Mouse (Mus musculus) CH12.LX (cell line): Measurements from ENCODE around the gene Fer. TPM values are rescaled to one million over a fixed set of nuclear protein-coding genes. Genes with fewer than 3 reads are reported as not detected.

Experiments
- DNase-seq: peaks from one replicate; pipeline ENCODE4 v3.0.0-alpha.2; 2013; ENCODE audit errors: extremely low read depth
- H3K27ac ChIP-seq: 2 replicates; pipeline ENCODE4 v1.5.1; 2012; ENCODE audit warnings: low read depth, mild to moderate bottlenecking, control low read depth, moderate library complexity; ENCODE audit not compliant: insufficient read depth
- H3K27me3 ChIP-seq: replicated peaks from 2 replicates; pipeline ENCODE3; 2012; ENCODE audit warnings: inconsistent platforms
- H3K36me3 ChIP-seq, 2 experiments: replicated peaks in 1 of 2; 2 replicates each; pipeline versions ENCODE3 to v1.6.1; 2012; ENCODE audit warnings: inconsistent platforms in 1 of 2, low read length in 1 of 2, mild to moderate bottlenecking in 1 of 2, mixed read lengths in 1 of 2, moderate library complexity in 1 of 2; ENCODE audit not compliant: control insufficient read depth in 1 of 2, insufficient read depth in 1 of 2
- H3K4me1 ChIP-seq, 2 experiments: 2 replicates each; pipeline ENCODE4 v1.6.1; 2012; ENCODE audit warnings: inconsistent platforms in 1 of 2, moderate library complexity in 1 of 2; ENCODE audit not compliant: insufficient read depth in 2 of 2, control insufficient read depth in 1 of 2
- H3K4me2 ChIP-seq: 2 replicates; pipeline ENCODE4 v1.6.1; 2012; ENCODE audit warnings: low read depth, mild to moderate bottlenecking, control low read depth; ENCODE audit not compliant: poor library complexity, insufficient read depth, severe bottlenecking
- H3K4me3 ChIP-seq, 3 experiments: fragments of 150-350 bp in 1 of 3; sonication (generic) in 1 of 3; replicated peaks in 1 of 3; 2 replicates each; pipeline versions ENCODE3 to v1.5.1; 2011 to 2012; ENCODE audit warnings: low read depth in 2 of 3, low read length in 2 of 3, mild to moderate bottlenecking in 2 of 3, moderate library complexity in 2 of 3, control low read depth in 1 of 3, improper control_type of control experiment in 1 of 3, inconsistent platforms in 1 of 3, mixed read lengths in 1 of 3; ENCODE audit not compliant: poor library complexity in 1 of 3
- H3K79me2 ChIP-seq: replicated peaks from 2 replicates; pipeline ENCODE4 v1.6.1; 2012; ENCODE audit warnings: mild to moderate bottlenecking, moderate library complexity; ENCODE audit not compliant: control insufficient read depth, poor library complexity, insufficient read depth, severe bottlenecking; ENCODE audit errors: extremely low read depth
- H3K9ac ChIP-seq: 2 replicates; pipeline ENCODE4 v1.6.1; 2012; ENCODE audit warnings: low read depth, mild to moderate bottlenecking, control low read depth, moderate library complexity; ENCODE audit not compliant: insufficient read depth
- H3K9me3 ChIP-seq: replicated peaks from 2 replicates; pipeline ENCODE3; 2012; ENCODE audit warnings: low read length, inconsistent platforms, mixed read lengths
- CHD1 ChIP-seq: IDR thresholded peaks from 2 replicates; pipeline ENCODE4 v1.6.1; 2012; ENCODE audit warnings: low read depth, low read length, improper control_type of control experiment, inconsistent platforms
- CTCF ChIP-seq, 2 experiments: IDR thresholded peaks in 1 of 2; conservative IDR thresholded peaks in 1 of 2; 2 replicates each; pipeline ENCODE4 v1.5.1; 2011 to 2012; ENCODE audit warnings: low read depth in 2 of 2, low read length in 2 of 2, improper control_type of control experiment in 1 of 2, inconsistent platforms in 1 of 2, mild to moderate bottlenecking in 1 of 2, moderate library complexity in 1 of 2
- E2F4 ChIP-seq: IDR thresholded peaks from 2 replicates; pipeline ENCODE4 v1.6.1; 2011; ENCODE audit warnings: low read depth, low read length, improper control_type of control experiment; ENCODE audit not compliant: insufficient replicate concordance
- ETS1 ChIP-seq: conservative IDR thresholded peaks from 2 replicates; pipeline ENCODE4 v1.6.1; 2012; ENCODE audit warnings: low read depth, mild to moderate bottlenecking, inconsistent platforms, low read length, improper control_type of control experiment, moderate library complexity
- GABPA ChIP-seq: IDR thresholded peaks from 2 replicates; pipeline ENCODE4 v1.6.1; 2012; ENCODE audit warnings: low read depth, low read length, improper control_type of control experiment, inconsistent platforms; ENCODE audit not compliant: insufficient replicate concordance
- HCFC1 ChIP-seq: IDR thresholded peaks from 2 replicates; pipeline ENCODE4 v1.6.1; 2012; ENCODE audit warnings: low read depth, mild to moderate bottlenecking, inconsistent platforms, low read length, improper control_type of control experiment
- IRF4 ChIP-seq: IDR thresholded peaks from 2 replicates; pipeline ENCODE4 v1.6.1; 2014; ENCODE audit warnings: low read depth, mild to moderate bottlenecking, inconsistent platforms, low read length, improper control_type of control experiment
- JUN ChIP-seq: IDR thresholded peaks from 2 replicates; pipeline ENCODE4 v1.6.1; 2011; ENCODE audit warnings: low read depth, mild to moderate bottlenecking, low read length, improper control_type of control experiment, moderate library complexity; ENCODE audit not compliant: insufficient read depth
- JUND ChIP-seq: conservative IDR thresholded peaks from 2 replicates; pipeline ENCODE4 v1.6.1; 2011; ENCODE audit warnings: low read depth, low read length, improper control_type of control experiment
- MAFK ChIP-seq: IDR thresholded peaks from 2 replicates; pipeline ENCODE4 v1.6.1; 2011; ENCODE audit warnings: low read length, improper control_type of control experiment; ENCODE audit not compliant: insufficient replicate concordance
- MAZ ChIP-seq: IDR thresholded peaks from 2 replicates; pipeline ENCODE4 v1.6.1; 2012; ENCODE audit warnings: low read depth, mild to moderate bottlenecking, inconsistent platforms, low read length, improper control_type of control experiment, moderate library complexity
- MEF2A ChIP-seq: IDR thresholded peaks from 2 replicates; pipeline ENCODE4 v1.6.1; 2014; ENCODE audit warnings: low read depth, mild to moderate bottlenecking, inconsistent platforms, low read length, improper control_type of control experiment, borderline replicate concordance
- NELFE ChIP-seq: IDR thresholded peaks from 2 replicates; pipeline ENCODE4 v1.6.1; 2011; ENCODE audit warnings: low read depth, low read length, improper control_type of control experiment
- PAX5 ChIP-seq: IDR thresholded peaks from 2 replicates; pipeline ENCODE4 v1.6.1; 2012; ENCODE audit warnings: low read length, inconsistent platforms, mixed read lengths
- POLR2A ChIP-seq: IDR thresholded peaks from 2 replicates; pipeline ENCODE4 v1.6.1; 2011; ENCODE audit warnings: low read depth, mild to moderate bottlenecking, improper control_type of control experiment, low read length
- POLR2AphosphoS2 ChIP-seq: IDR thresholded peaks from 2 replicates; pipeline ENCODE4 v1.6.1; 2011; ENCODE audit warnings: low read depth, low read length, improper control_type of control experiment
- RCOR1 ChIP-seq: conservative IDR thresholded peaks from 2 replicates; pipeline ENCODE4 v1.6.1; 2012; ENCODE audit warnings: low read depth, mild to moderate bottlenecking, inconsistent platforms, low read length, improper control_type of control experiment
- SIN3A ChIP-seq: IDR thresholded peaks from 2 replicates; pipeline ENCODE4 v1.6.1; 2012; ENCODE audit warnings: low read length, improper control_type of control experiment, inconsistent platforms
- TBP ChIP-seq: conservative IDR thresholded peaks from 2 replicates; pipeline ENCODE4 v1.6.1; 2011; ENCODE audit warnings: low read depth, low read length, improper control_type of control experiment
- UBTF ChIP-seq: IDR thresholded peaks from 2 replicates; pipeline ENCODE4 v1.6.1; 2012; ENCODE audit warnings: low read depth, mild to moderate bottlenecking, inconsistent platforms, low read length, improper control_type of control experiment, moderate library complexity
- USF1 ChIP-seq: IDR thresholded peaks from 2 replicates; pipeline ENCODE4 v1.6.1; 2014; ENCODE audit warnings: low read depth, mild to moderate bottlenecking, inconsistent platforms, low read length, improper control_type of control experiment
- USF2 ChIP-seq: conservative IDR thresholded peaks from 2 replicates; pipeline ENCODE4 v1.6.1; 2011; ENCODE audit warnings: low read depth, low read length, improper control_type of control experiment
- ZC3H11A ChIP-seq: IDR thresholded peaks from 2 replicates; pipeline ENCODE4 v1.6.1; 2012; ENCODE audit warnings: low read depth, mild to moderate bottlenecking, inconsistent platforms, low read length, improper control_type of control experiment
- dilution Hi-C: fragments of 300-500 bp; cut with MboI; formaldehyde crosslinking; loops from 2 replicates; pipeline ENCODE4 v1.14.3; 2020; ENCODE audit warnings: low sequenced_read_pairs; ENCODE audit not compliant: extremely low pct_unique_long_range_greater_than_20kb, extremely low pct_ligation_motif_present
- in situ Hi-C: fragments of 300-500 bp; cut with MboI; formaldehyde crosslinking; loops from 3 replicates; pipeline ENCODE4 v1.14.3; 2019; ENCODE audit warnings: low sequenced_read_pairs, low pct_ligation_motif_present, low pct_unique_long_range_greater_than_20kb, mixed read lengths
- polyA plus RNA-seq: library from polyadenylated mRNA; unstranded; fragments of >175 nt; gene quantifications from 2 replicates; pipeline ENCODE4 v1.2.1, GENCODE M21; 2012; ENCODE audit warnings: low read depth; ENCODE audit not compliant: insufficient read length
- total RNA-seq, 2 experiments: library from RNA; depleted of rRNA; stranded (reverse); fragments of 300-350 nt in 1 of 2; fragments of >200 nt in 1 of 2; gene quantifications; 2 replicates each; pipeline ENCODE4 v1.2.3; 2012 to 2014

Fer gene
- total and polyA plus RNA-seq, 3 experiments, result 4.3 to 4.9 (median 4.5) TPM

DNA sequence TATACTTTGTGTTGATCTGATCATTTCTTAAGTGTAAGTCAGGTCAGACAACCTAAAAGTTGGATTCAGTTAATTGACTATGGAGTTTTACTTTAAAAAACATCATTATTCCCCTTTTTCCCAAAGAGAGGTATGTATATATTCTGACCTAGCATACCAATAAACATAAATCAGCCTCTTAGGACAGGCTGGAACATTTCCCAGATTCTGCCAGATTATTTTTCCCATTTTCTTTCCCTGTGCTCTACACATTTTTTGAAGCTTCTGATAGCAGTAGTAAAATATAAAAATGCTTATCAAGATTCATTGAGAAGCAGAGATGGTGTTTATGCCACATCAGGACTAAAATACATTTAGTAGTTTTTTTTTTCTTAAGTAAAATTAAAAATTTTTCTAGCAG is 27.7 kb downstream of the Fer start:
- Histone ChIP-seq H3K9ac (no peak overlapping the region), H3K79me2 (no peaks in the 10 kb centered on the region), H3K36me3 (no peaks in the 10 kb centered on the region), H3K9me3 (no peaks in the 10 kb centered on the region), H3K4me1 (peaks cover 0 to 5% of the 10 kb centered on the region in 2 experiments; a peak in 1 of 4 replicates), H3K4me3 (no peak overlapping the region), H3K27ac (no peak overlapping the region), H3K27me3 (no peaks in the 10 kb centered on the region), H3K4me2 (no peak overlapping the region)
- dilution Hi-C loops, result no loop called here
- in situ Hi-C loops, result no loop called here
- no peak for TF ChIP-seq USF1
- no peak for TF ChIP-seq POLR2AphosphoS2
- no peak for TF ChIP-seq POLR2A
- TF ChIP-seq TBP, result no peak
- no peak for TF ChIP-seq HCFC1
- TF ChIP-seq ETS1, result no peak
- TF ChIP-seq MAZ, result no peak
- TF ChIP-seq UBTF, result no peak
- no peak for TF ChIP-seq MAFK
- no peak for TF ChIP-seq SIN3A
- TF ChIP-seq GABPA, result no peak
- no peak for TF ChIP-seq NELFE
- TF ChIP-seq USF2, result no peak
- no peak for TF ChIP-seq ZC3H11A
- TF ChIP-seq RCOR1, result no peak
- TF ChIP-seq IRF4, result no peak
- no peak for TF ChIP-seq CHD1
- no peak for TF ChIP-seq E2F4
- DNase-seq, result no peak

DNA sequence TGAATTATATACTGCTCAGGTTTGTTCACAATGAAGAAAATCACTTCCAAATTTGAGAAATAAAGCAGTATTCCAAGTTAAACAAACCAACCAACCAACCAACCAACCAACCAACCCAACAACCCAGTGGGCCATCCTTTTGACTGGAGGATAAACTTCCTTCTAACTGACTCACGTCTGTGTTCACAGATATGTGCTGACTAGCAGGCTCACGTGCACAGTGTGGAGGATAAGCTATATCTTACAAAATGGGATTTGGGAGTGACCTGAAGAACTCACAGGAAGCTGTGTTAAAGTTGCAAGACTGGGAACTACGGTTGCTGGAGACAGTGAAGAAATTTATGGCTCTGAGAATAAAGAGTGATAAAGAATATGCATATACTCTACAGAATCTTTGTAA is 33.0 kb downstream of the Fer start:
- in situ Hi-C loops, result no loop called here
- Histone ChIP-seq H3K4me3 (no peak overlapping the region), H3K79me2 (no peaks in the 10 kb centered on the region), H3K9ac (no peak overlapping the region), H3K4me2 (no peak overlapping the region), H3K27ac (no peak overlapping the region), H3K36me3 (peaks cover 0 to 5% of the 10 kb centered on the region in 2 experiments), H3K9me3 (no peaks in the 10 kb centered on the region), H3K27me3 (peaks cover 3% of the 10 kb centered on the region), H3K4me1 (peaks cover 11 to 27% of the 10 kb centered on the region in 2 experiments)
- no peak for TF ChIP-seq MEF2A
- no peak for TF ChIP-seq USF2
- no peak for TF ChIP-seq GABPA
- TF ChIP-seq CTCF (conservative IDR thresholded peaks at IDR 0.05 in 1 of 2, IDR thresholded peaks at IDR 0.05 in 1 of 2; ENCODE audit: low read depth in 2 of 2, low read length in 2 of 2), result no peak
- no peak for TF ChIP-seq JUN
- no peak for TF ChIP-seq ETS1
- no peak for TF ChIP-seq JUND
- no peak for TF ChIP-seq PAX5
- TF ChIP-seq RCOR1, result no peak
- dilution Hi-C loops, result no loop called here
- no peak for DNase-seq
